Mouse (Mus musculus) testis, adult 2 months (tissue): Measurements from ENCODE around the gene Fkbp1a. TPM values are rescaled to one million over a fixed set of nuclear protein-coding genes. Genes with fewer than 3 reads are reported as not detected.

Experiments used
- H3K27ac ChIP-seq: fragments of 200-500 bp; 2 replicates; pipeline ENCODE4 v1.5.1; 2012; ENCODE audit warnings: low read depth, low read length; ENCODE audit not compliant: control insufficient read depth, insufficient read depth
- H3K27me3 ChIP-seq: fragments of 200-500 bp; 2 replicates; pipeline ENCODE4 v1.6.1; 2012; ENCODE audit warnings: mild to moderate bottlenecking, low read length, moderate library complexity; ENCODE audit not compliant: control insufficient read depth, insufficient read depth
- H3K36me3 ChIP-seq: fragments of 200-500 bp; 2 replicates; pipeline ENCODE4 v1.6.1; 2012; ENCODE audit warnings: mild to moderate bottlenecking, low read length; ENCODE audit not compliant: control insufficient read depth, insufficient read depth
- H3K4me1 ChIP-seq: fragments of 200-500 bp; 2 replicates; pipeline ENCODE4 v1.6.1; 2012; ENCODE audit warnings: low read length; ENCODE audit not compliant: control insufficient read depth, insufficient read depth
- H3K4me3 ChIP-seq: fragments of 200-500 bp; 2 replicates; pipeline ENCODE4 v1.5.1; 2012; ENCODE audit warnings: low read depth, mild to moderate bottlenecking, low read length, moderate library complexity, mixed read lengths; ENCODE audit not compliant: control insufficient read depth
- CTCF ChIP-seq: fragments of 200-500 bp; IDR thresholded peaks from 2 replicates; pipeline ENCODE4 v1.5.1; 2012; ENCODE audit warnings: low read depth, mild to moderate bottlenecking, inconsistent platforms, low read length, moderate library complexity; ENCODE audit not compliant: control insufficient read depth, insufficient read depth, insufficient replicate concordance
- POLR2A ChIP-seq: fragments of 200-500 bp; IDR thresholded peaks from 2 replicates; pipeline ENCODE4 v1.6.1; 2012; ENCODE audit warnings: low read depth, mild to moderate bottlenecking, inconsistent platforms, low read length, moderate library complexity; ENCODE audit not compliant: control insufficient read depth
- polyA plus RNA-seq: library from polyadenylated mRNA; depleted of rRNA; stranded (reverse); fragments of >200 nt; gene quantifications from 2 replicates; pipeline ENCODE4 v1.2.3, GENCODE M21; 2012

The Fkbp1a gene
- polyA plus RNA-seq, 1 experiment = 184 TPM

GRCm38 (mm10) chr2:151549615-151550121 lies 7.4 kb downstream of the Fkbp1a start:
- H3K4me1 ChIP-seq = no peaks in the 10 kb centered on the region
- TF ChIP-seq CTCF (no peak), POLR2A (no peak)
- no peak overlapping the region for H3K4me3 ChIP-seq
- peaks cover 4% of the 10 kb centered on the region for H3K36me3 ChIP-seq
- H3K27ac ChIP-seq = no peak overlapping the region
- H3K27me3 ChIP-seq = no peaks in the 10 kb centered on the region

- Histone ChIP-seq H3K27ac (no peak overlapping the region), H3K27me3 (no peaks in the 10 kb centered on the region), H3K4me1 (no peaks in the 10 kb centered on the region), H3K4me3 (no peak overlapping the region), H3K36me3 (no peaks in the 10 kb centered on the region; the same call in 1 of the 2 replicates)
- no peak for TF ChIP-seq POLR2A
- TF ChIP-seq CTCF = no peak
These were observed 20.9 kb downstream of the Fkbp1a start for GRCm38 (mm10) chr2:151562930-151563921.

GRCm38 (mm10) chr2:151564006-151564405 lies 21.7 kb downstream of the Fkbp1a start:
- Histone ChIP-seq H3K36me3 (no peaks in the 10 kb centered on the region; the same call in 1 of the 2 replicates), H3K27ac (no peak overlapping the region), H3K4me3 (no peak overlapping the region), H3K27me3 (no peaks in the 10 kb centered on the region), H3K4me1 (no peaks in the 10 kb centered on the region)
- no peak for TF ChIP-seq CTCF
- TF ChIP-seq POLR2A = no peak

- TF ChIP-seq POLR2A (no peak), CTCF (no peak)
- Histone ChIP-seq H3K27ac (no peak overlapping the region), H3K4me3 (no peak overlapping the region), H3K27me3 (no peaks in the 10 kb centered on the region), H3K36me3 (no peaks in the 10 kb centered on the region; the same call in 1 of the 2 replicates), H3K4me1 (no peaks in the 10 kb centered on the region)
These were observed 22.7 kb downstream of the Fkbp1a start for GRCm38 (mm10) chr2:151564986-151565385.

- H3K36me3 ChIP-seq = no peaks in the 10 kb centered on the region
These were observed 24.6 kb downstream of the Fkbp1a start for GRCm38 (mm10) chr2:151566856-151567255.

GRCm38 (mm10) chr2:151569452-151569851 lies 27.2 kb downstream of the Fkbp1a start:
- no peak for TF ChIP-seq POLR2A
- no peak for TF ChIP-seq CTCF
- Histone ChIP-seq H3K4me1 (peaks cover 2% of the 10 kb centered on the region; the same call in 1 of the 2 replicates), H3K27me3 (no peaks in the 10 kb centered on the region), H3K4me3 (no peak overlapping the region), H3K36me3 (no peaks in the 10 kb centered on the region), H3K27ac (no peak overlapping the region)

More at GRCm38 (mm10) chr2:151566856-151567255, 24.6 kb downstream of the Fkbp1a start:
- Histone ChIP-seq H3K27me3 (no peaks in the 10 kb centered on the region), H3K4me3 (no peak overlapping the region), H3K4me1 (no peaks in the 10 kb centered on the region), H3K27ac (no peak overlapping the region)
- no peak for TF ChIP-seq CTCF
- TF ChIP-seq POLR2A = no peak
